Mouse (Mus musculus) NIH3T3 (cell line): ENCODE measurements around the gene Tom1l2.

Experiments used
- DNase-seq: peaks from one replicate; pipeline ENCODE4 v3.0.0-alpha.2; 2012; ENCODE audit warnings: low read depth

The Tom1l2 gene

GRCm38 (mm10) chr11:60176975-60177657 is 175.6 kb downstream of the Tom1l2 start:
- no peak for DNase-seq
